Mouse (Mus musculus) limb, embryonic 11.5 days (tissue): Measurements from ENCODE around the gene Wls. TPM values are rescaled to one million over a fixed set of nuclear protein-coding genes. Genes with fewer than 3 reads are reported as not detected.

ENCODE experiments used
- ATAC-seq: fragments of 200-750 bp; cut with Nextera tagmentation; 2 replicates; pipeline ENCODE4 v1.8.0; 2017; ENCODE audit warnings: low read depth; ENCODE audit not compliant: insufficient number of reproducible peaks, low FRiP score, low TSS enrichment
- DNase-seq: peaks from one replicate; pipeline ENCODE4 v3.0.0-alpha.2; 2015; ENCODE audit warnings: low spot score
- H3K27ac ChIP-seq: fragments of 300-500 bp; sonication (generic); replicated peaks from 2 replicates; pipeline ENCODE4 v1.5.1; 2014; ENCODE audit warnings: low read depth, mild to moderate bottlenecking, low read length
- H3K27me3 ChIP-seq: fragments of 300-500 bp; sonication (generic); 2 replicates; pipeline ENCODE4 v1.6.1; 2014; ENCODE audit warnings: mild to moderate bottlenecking, low read length, mixed read lengths; ENCODE audit not compliant: control insufficient read depth, insufficient read depth
- H3K36me3 ChIP-seq: fragments of 300-500 bp; sonication (generic); 2 replicates; pipeline ENCODE4 v1.6.1; 2014; ENCODE audit warnings: mild to moderate bottlenecking, low read length, moderate library complexity, mixed read lengths; ENCODE audit not compliant: control insufficient read depth, insufficient read depth
- H3K4me1 ChIP-seq: fragments of 300-500 bp; sonication (generic); 2 replicates; pipeline ENCODE4 v1.6.1; 2014; ENCODE audit warnings: low read length, mixed read lengths; ENCODE audit not compliant: control insufficient read depth, insufficient read depth
- H3K4me2 ChIP-seq: fragments of 300-500 bp; sonication (generic); 2 replicates; pipeline ENCODE4 v1.6.1; 2014; ENCODE audit warnings: low read depth, mild to moderate bottlenecking, moderate library complexity; ENCODE audit not compliant: severe bottlenecking
- H3K4me3 ChIP-seq: fragments of 300-500 bp; sonication (generic); 2 replicates; pipeline ENCODE4 v1.5.1; 2014; ENCODE audit warnings: low read depth, low read length
- H3K9ac ChIP-seq: fragments of 300-500 bp; sonication (generic); 2 replicates; pipeline ENCODE4 v1.6.1; 2014; ENCODE audit warnings: mild to moderate bottlenecking, low read length
- H3K9me3 ChIP-seq: fragments of 300-500 bp; sonication (generic); 2 replicates; pipeline ENCODE4 v1.6.1; 2016; ENCODE audit warnings: low read length; ENCODE audit not compliant: control insufficient read depth
- WGBS: fragments of 180-500 bp; shearing (Covaris S2); extraction: QIAGEN DNeasy Blood & Tissue Kit; methylation state at CpG from one replicate; pipeline ENCODE4 v1.1.7; 2014; 5-methylcytosine and 5-hydroxymethylcytosine counted together
- polyA plus RNA-seq: library from polyadenylated mRNA; unstranded; fragments of >200 nt; fragmentation: Nextera tagmentation; extraction: Ambion mirVana; gene quantifications from 2 replicates; pipeline ENCODE4 v1.2.1, GENCODE M21; 2014

Gene Wls
- polyA plus RNA-seq, 1 experiment from 2014 or later = 144 TPM

DNA sequence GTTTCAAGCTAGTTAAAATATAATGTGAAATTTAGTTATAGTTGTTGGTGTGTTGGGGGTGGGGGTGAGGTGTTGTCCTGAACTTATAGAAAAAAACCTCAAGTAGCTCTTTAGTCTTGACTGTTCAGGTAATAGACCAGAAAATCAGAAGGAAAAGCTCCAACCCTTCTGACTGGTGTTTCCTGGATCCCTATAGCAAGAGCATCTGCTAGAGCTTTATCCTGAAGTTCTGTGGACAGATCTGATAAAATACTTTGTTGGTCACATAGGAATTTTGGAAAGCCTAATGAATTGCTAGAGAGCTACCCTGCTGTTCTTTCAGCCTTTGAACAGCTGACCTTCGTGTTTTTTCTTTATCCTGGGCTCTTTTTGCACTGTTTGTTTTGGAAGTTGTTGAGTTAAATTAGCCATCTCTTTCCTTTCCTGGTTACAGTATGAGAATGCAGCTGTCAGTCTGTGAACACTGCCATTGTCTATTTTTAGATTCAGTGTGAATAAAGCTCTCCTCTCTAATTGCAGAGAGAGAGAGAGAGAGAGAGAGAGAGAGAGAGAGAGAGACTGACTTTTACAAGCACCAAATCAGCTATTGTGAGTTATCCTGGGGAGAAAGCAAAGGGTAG, 46.4 kb downstream of the Wls start:
- Histone ChIP-seq H3K9ac (no peak overlapping the region), H3K4me3 (no peak overlapping the region), H3K27ac (no peak overlapping the region), H3K27me3 (no peaks in the 10 kb centered on the region), H3K4me2 (no peak overlapping the region), H3K36me3 (no peaks in the 10 kb centered on the region), H3K4me1 (no peaks in the 10 kb centered on the region), H3K9me3 (no peaks in the 10 kb centered on the region)
- DNase-seq (no peak), ATAC-seq (no peak)
- WGBS = 28% methylated on average over 1 of the region's 1 CpGs

DNA sequence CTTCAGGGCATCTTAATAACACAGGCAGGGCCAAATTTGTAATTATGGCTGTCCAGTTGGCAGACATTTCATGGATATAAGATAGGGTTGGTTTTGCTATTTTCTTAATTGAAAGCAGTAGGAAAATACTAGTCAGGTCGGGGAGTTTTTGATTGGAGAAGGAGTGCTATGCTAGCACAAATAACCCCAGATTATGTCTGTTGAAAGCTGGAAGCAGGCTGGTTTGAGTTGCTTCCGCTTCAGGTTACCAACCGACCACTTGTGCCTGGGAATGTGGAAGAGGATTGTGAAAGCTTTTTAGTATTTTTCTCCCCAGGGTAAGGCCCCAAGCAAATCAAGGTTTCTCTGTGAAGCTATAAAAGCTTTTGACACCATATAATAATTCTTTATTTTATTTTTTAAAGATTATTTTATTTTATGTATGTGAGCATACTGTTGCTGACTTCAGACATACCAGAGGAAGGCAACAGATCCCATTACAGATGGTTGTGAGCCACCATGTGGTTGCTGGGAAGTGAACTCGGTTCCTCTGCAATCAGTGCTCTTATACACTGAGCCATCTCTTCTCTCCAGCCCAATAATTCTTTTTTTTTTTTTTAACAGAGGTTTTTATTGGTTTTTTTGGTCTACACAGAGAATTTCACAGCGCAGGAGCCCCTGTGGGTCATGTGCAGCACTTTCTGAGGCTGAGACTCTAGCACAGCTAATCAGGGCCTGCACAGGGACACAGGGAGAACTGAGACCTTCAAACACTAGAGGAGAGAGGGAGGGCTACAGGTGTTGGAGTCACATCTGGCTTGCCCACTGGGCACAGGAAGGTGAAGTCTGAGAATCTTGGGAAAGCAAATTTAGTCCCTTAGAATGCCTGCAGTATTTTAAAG, 50.9 kb downstream of the Wls start:
- ATAC-seq (peak; percentile 64; the same call in 1 of the 2 replicates), DNase-seq (no peak)
- Histone ChIP-seq H3K4me1 (no peaks in the 10 kb centered on the region), H3K27ac (no peak overlapping the region), H3K36me3 (no peaks in the 10 kb centered on the region), H3K9ac (no peak overlapping the region), H3K4me3 (no peak overlapping the region), H3K27me3 (no peaks in the 10 kb centered on the region), H3K9me3 (no peaks in the 10 kb centered on the region), H3K4me2 (no peak overlapping the region)
- 75% methylated on average over 5 of the region's 5 CpGs for WGBS

DNA sequence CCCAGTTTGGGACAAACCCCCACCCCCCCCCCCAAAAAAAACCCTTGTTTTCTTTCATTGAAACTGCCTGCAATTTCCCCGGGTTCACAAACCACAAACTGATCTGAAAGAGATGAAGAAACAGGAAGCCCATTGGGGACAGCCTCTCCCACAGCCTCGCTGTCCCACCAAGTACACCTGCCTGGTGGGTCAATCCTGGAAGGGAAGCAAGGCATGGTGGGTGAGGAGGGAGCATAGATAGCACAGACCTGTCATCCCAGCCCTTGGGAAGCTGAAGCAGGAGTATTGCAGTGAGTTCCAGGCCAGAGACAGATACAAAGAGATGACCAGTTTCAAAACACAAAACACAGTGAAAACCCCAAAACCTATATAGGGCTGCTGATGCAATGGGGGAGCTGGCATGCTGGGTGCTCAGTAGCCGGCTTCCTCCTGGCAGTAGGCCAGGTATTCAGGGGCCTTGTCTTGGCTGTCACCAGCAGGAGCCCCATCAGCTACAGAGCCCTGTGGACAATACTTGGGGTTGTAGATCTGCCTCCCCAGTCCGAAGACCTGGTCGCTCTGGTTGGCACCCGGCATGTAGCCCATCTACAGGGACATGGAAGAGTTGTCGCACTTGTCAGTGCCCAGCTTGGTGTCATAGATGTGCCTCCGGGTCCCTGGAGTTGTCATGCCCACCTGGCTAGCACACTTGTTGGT, 51.7 kb downstream of the Wls start:
- no peaks in the 10 kb centered on the region for H3K27me3 ChIP-seq
- WGBS = 94% methylated on average over 8 of the region's 8 CpGs
- no peak for ATAC-seq

DNA sequence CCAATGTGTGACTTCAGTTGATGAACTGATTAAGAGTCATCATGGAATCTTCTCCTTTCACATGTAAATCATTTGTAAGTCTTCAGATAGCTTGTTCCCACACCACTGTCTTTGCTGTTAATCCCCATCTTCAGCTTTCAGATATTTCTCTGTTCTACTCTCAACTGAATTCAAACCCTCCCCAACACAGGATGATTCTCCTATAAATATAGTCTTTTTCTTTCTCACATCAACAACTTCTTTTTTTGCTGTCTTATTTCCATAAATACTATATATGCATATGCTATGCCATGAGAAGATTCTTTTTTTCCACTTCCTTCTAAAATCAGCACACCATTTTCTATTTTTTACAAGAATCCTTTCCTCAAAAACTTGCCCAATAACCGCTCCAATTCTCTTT, 67.9 kb downstream of the Wls start:
- Histone ChIP-seq H3K27ac (no peak overlapping the region), H3K4me3 (no peak overlapping the region), H3K4me1 (no peaks in the 10 kb centered on the region), H3K9me3 (no peaks in the 10 kb centered on the region), H3K9ac (no peak overlapping the region), H3K27me3 (no peaks in the 10 kb centered on the region), H3K4me2 (no peak overlapping the region), H3K36me3 (no peaks in the 10 kb centered on the region; the same call in 1 of the 2 replicates)
- 93% methylated on average over 1 of the region's 1 CpGs for WGBS
- ATAC-seq (no peak), DNase-seq (no peak)

More for the DNA sequence above, 51.7 kb downstream of the Wls start:
- DNase-seq = no peak
- Histone ChIP-seq H3K9me3 (no peaks in the 10 kb centered on the region), H3K4me1 (no peaks in the 10 kb centered on the region), H3K27ac (no peak overlapping the region), H3K4me2 (no peak overlapping the region), H3K36me3 (no peaks in the 10 kb centered on the region), H3K4me3 (no peak overlapping the region), H3K9ac (no peak overlapping the region)

DNA sequence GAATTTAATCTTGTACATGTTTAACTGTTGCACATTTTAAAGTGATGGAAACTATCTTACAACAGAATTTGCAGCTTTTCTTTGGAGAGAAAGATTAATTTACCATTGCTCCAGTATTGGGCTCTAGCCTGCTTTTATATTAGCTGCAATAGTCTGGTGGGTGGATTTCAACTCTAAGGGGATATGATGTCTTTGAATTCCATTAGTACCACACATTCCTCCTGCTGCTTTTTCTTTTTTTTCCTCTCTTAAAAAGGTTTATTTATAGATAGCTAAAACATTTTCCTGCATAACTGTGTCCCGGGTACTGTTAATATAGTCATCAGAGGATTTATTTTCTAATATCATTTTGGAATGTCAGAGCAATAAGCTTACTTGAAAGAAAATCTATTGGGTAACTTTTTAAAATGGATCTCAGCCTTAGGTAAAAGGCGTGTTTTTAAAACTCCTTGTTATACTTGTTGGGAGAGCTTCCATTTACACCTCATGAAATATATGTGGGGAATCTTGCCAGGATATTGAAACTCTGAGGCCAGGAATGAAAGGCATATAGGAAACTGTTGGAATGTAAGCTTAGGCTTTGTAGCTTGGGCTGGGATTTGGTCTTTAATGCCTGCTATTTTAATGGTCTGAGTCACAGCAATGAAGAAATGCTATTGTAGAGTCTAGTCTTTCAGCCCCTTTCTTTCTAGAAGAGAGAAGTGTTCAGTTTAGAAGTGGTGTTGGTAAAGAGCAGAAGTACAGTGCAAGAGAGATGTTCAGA, 78.0 kb downstream of the Wls start:
- no peaks in the 10 kb centered on the region for H3K27me3 ChIP-seq
- no peak overlapping the region for H3K4me3 ChIP-seq
- 95% methylated on average over 2 of the region's 2 CpGs for WGBS
- no peaks in the 10 kb centered on the region for H3K4me1 ChIP-seq
- no peak for DNase-seq
- no peaks in the 10 kb centered on the region for H3K9me3 ChIP-seq
- H3K36me3 ChIP-seq = no peaks in the 10 kb centered on the region
- ATAC-seq = no peak
- no peak overlapping the region for H3K4me2 ChIP-seq
- no peak overlapping the region for H3K27ac ChIP-seq
- H3K9ac ChIP-seq = no peak overlapping the region

Other genes starting within 250 kb of the Wls start
- not detected in 2 replicates for gene Rpe65, start 240.5 kb upstream of the Wls start, polyA plus RNA-seq